Mouse (Mus musculus) kidney, adult 2 months (tissue): ENCODE measurements around the gene Arl8a.

ENCODE experiments used
- CTCF ChIP-seq: fragments of 200-500 bp; conservative IDR thresholded peaks from 2 replicates; pipeline ENCODE4 v1.5.1; 2011; ENCODE audit warnings: low read depth, mild to moderate bottlenecking, control low read depth, low read length, moderate library complexity, mixed read lengths; ENCODE audit not compliant: insufficient read depth, insufficient read length
- POLR2A ChIP-seq: fragments of 200-500 bp; IDR thresholded peaks from one replicate; pipeline ENCODE4 v1.6.1; 2011; ENCODE audit warnings: low read depth, low read length, control low read depth

GRCm38 (mm10) chr1:135139906-135140305, 6.7 kb upstream of the Arl8a start:
- TF ChIP-seq CTCF (no peak), POLR2A (no peak)
